Mouse (Mus musculus): ENCODE measurements around the gene Arhgap45. TPM values are rescaled to one million over a fixed set of nuclear protein-coding genes. Genes with fewer than 3 reads are reported as not detected.
"Not testable (repeated sequence)": the region's sequence is repeated elsewhere in the genome, so short reads cannot be mapped to it uniquely, and the experiment has no call there.

Gene Arhgap45
- polyA plus RNA-seq, 1 experiment from 2014 or later = 3.4 TPM

- Histone ChIP-seq H3K4me1 (ENCODE audit: control insufficient read depth in 2 of 2, insufficient read depth in 2 of 2, low read length in 2 of 2) (peaks cover 24 to 52% of the 10 kb centered on the region in 2 experiments), H3K4me3 (ENCODE audit: control insufficient read depth in 1 of 2, insufficient read depth in 1 of 2, low read depth in 1 of 2, low read length in 2 of 2) (peak overlapping the region; percentile 83 to 88), H3K9me3 (ENCODE audit: control insufficient read depth, low read length) (no peaks in the 10 kb centered on the region), H3K9ac (ENCODE audit: low read length) (peak overlapping the region; percentile 97), H3K36me3 (ENCODE audit: control insufficient read depth, insufficient read depth, low read length) (peaks cover 34% of the 10 kb centered on the region), H3K27me3 (ENCODE audit: control insufficient read depth, insufficient read depth, low read length) (no peaks in the 10 kb centered on the region), H3K4me2 (ENCODE audit: low read length) (peak overlapping the region; percentile 88), H3K27ac (replicated peaks in 1 of 2; ENCODE audit: control insufficient read depth in 1 of 2, insufficient read depth in 1 of 2, low read depth in 2 of 2, low read length in 2 of 2) (peak overlapping the region; percentile 92 to 99)
- ATAC-seq (ENCODE audit: insufficient number of reproducible peaks, insufficient read depth, low FRiP score, low read depth) = peak; percentile 91
- WGBS = under 1% methylated on average over 47 of the region's 47 CpGs
Observed at GRCm38 (mm10) chr10:80053259-80053780, 36.9 kb downstream of the Arhgap45 start.

DNA sequence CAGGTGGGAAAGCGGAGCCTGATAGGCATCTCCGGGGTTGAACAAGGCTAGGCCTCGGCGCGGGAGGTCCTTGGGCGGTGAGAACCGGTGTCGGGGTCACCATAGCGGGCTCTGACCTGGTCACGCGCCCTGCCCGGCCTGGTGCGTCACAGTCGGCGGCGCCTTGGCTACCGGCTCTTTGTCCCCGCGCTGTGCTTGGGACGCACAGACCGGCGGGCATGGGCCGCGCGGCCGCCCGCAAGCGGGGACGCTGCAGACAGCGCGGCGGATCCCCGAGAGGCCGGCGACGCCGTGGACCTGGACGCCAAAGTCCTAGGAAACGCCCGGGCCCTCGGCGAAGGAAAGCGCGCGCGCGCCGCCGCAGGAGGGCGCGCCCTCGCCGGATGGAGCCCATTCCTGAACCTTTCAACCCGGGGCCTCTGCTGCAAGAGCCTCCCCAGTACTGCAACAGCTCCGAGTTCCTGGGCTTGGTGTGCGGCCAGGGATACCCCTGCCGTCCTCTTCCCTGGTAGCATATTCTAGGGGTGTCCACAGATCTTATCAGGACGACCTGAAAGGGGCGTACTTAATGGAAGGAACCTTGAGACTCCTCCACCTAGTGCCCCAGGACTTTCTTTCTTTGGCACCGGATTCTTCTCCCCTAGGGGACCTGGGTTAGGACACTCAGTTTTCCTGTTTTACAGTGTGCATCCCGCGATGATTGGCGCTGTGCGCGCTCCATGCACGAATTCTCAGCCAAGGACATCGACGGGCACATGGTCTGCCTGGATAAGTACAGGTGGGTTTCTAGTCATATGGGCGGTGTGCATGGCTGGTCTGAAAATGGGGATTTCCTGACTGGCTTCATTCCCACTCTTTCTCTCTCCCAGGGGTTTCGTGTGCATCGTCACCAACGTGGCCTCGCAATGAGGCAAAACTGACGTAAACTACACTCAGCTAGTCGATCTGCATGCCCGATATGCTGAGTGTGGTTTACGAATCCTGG is 37.7 kb downstream of the Arhgap45 start:
- Histone ChIP-seq H3K9me3 (ENCODE audit: control insufficient read depth, low read length) (no peaks in the 10 kb centered on the region), H3K4me2 (ENCODE audit: low read length) (peak overlapping the region; percentile 88), H3K27ac (replicated peaks in 1 of 2; ENCODE audit: control insufficient read depth in 1 of 2, insufficient read depth in 1 of 2, low read depth in 2 of 2, low read length in 2 of 2) (peak overlapping the region; percentile 92 to 99), H3K9ac (ENCODE audit: low read length) (peak overlapping the region; percentile 97), H3K4me1 (ENCODE audit: control insufficient read depth in 2 of 2, insufficient read depth in 2 of 2, low read length in 2 of 2) (peaks cover 20 to 44% of the 10 kb centered on the region in 2 experiments), H3K4me3 (ENCODE audit: control insufficient read depth in 1 of 2, insufficient read depth in 1 of 2, low read depth in 1 of 2, low read length in 2 of 2) (peak overlapping the region; percentile 83 to 88), H3K27me3 (ENCODE audit: control insufficient read depth, insufficient read depth, low read length) (no peaks in the 10 kb centered on the region), H3K36me3 (ENCODE audit: control insufficient read depth, insufficient read depth, low read length) (peaks cover 42% of the 10 kb centered on the region)
- WGBS = under 1% methylated on average over 77 of the region's 77 CpGs
- ATAC-seq (ENCODE audit: insufficient number of reproducible peaks, insufficient read depth, low FRiP score, low read depth) = peak; percentile 47

GRCm38 (mm10) chr10:80054911-80055310 is 38.5 kb downstream of the Arhgap45 start:
- Histone ChIP-seq H3K4me2 (ENCODE audit: low read length) (peak overlapping the region; percentile 88), H3K4me1 (ENCODE audit: control insufficient read depth in 2 of 2, insufficient read depth in 2 of 2, low read length in 2 of 2) (peaks cover 20 to 44% of the 10 kb centered on the region in 2 experiments), H3K9ac (ENCODE audit: low read length) (peak overlapping the region; percentile 97), H3K4me3 (ENCODE audit: control insufficient read depth in 1 of 2, insufficient read depth in 1 of 2, low read depth in 1 of 2, low read length in 2 of 2) (peak overlapping the region; percentile 83 to 88), H3K27ac (replicated peaks in 1 of 2; ENCODE audit: control insufficient read depth in 1 of 2, insufficient read depth in 1 of 2, low read depth in 2 of 2, low read length in 2 of 2) (0 out of 4 replicates have a peak overlapping the region, but pooled peaks of 1 of the 2 experiments have one; percentile 6), H3K36me3 (ENCODE audit: control insufficient read depth, insufficient read depth, low read length) (peaks cover 50% of the 10 kb centered on the region)
- H3K27me3 ChIP-seq (ENCODE audit: control insufficient read depth, insufficient read depth, low read length); H3K9me3 ChIP-seq (ENCODE audit: control insufficient read depth, low read length); ATAC-seq (ENCODE audit: insufficient number of reproducible peaks, insufficient read depth, low FRiP score, low read depth): not testable (repeated sequence)
- 26% methylated on average over 3 of the region's 3 CpGs for WGBS

- WGBS = 77% methylated on average over 5 of the region's 5 CpGs
Observed at GRCm38 (mm10) chr10:80055364-80055763, 38.9 kb downstream of the Arhgap45 start.

GRCm38 (mm10) chr10:80055891-80056290 is 39.4 kb downstream of the Arhgap45 start:
- H3K27me3 ChIP-seq (ENCODE audit: control insufficient read depth, insufficient read depth, low read length) = no peaks in the 10 kb centered on the region
- ATAC-seq (ENCODE audit: insufficient number of reproducible peaks, insufficient read depth, low FRiP score, low read depth) = no peak
- H3K9ac ChIP-seq (ENCODE audit: low read length) = no peak overlapping the region; the same call in 1 of the 2 replicates
- WGBS = 53% methylated on average over 9 of the region's 10 CpGs
- H3K4me2 ChIP-seq (ENCODE audit: low read length) = no peak overlapping the region
- H3K27ac ChIP-seq (replicated peaks in 1 of 2; ENCODE audit: control insufficient read depth in 1 of 2, insufficient read depth in 1 of 2, low read depth in 2 of 2, low read length in 2 of 2) = no peak overlapping the region
- no peak overlapping the region for H3K4me3 ChIP-seq (ENCODE audit: control insufficient read depth in 1 of 2, insufficient read depth in 1 of 2, low read depth in 1 of 2, low read length in 2 of 2)
- H3K4me1 ChIP-seq (ENCODE audit: control insufficient read depth in 2 of 2, insufficient read depth in 2 of 2, low read length in 2 of 2) = peaks cover 14 to 38% of the 10 kb centered on the region in 2 experiments
- H3K9me3 ChIP-seq (ENCODE audit: control insufficient read depth, low read length) = no peaks in the 10 kb centered on the region
- peaks cover 60% of the 10 kb centered on the region for H3K36me3 ChIP-seq (ENCODE audit: control insufficient read depth, insufficient read depth, low read length)

More at GRCm38 (mm10) chr10:80055364-80055763, 38.9 kb downstream of the Arhgap45 start:
- Histone ChIP-seq H3K4me3 (ENCODE audit: control insufficient read depth in 1 of 2, insufficient read depth in 1 of 2, low read depth in 1 of 2, low read length in 2 of 2) (peak overlapping the region in 1 of 2 experiments; percentile 88; a peak in 2 of 4 replicates), H3K9ac (ENCODE audit: low read length) (peak overlapping the region; percentile 54), H3K4me1 (ENCODE audit: control insufficient read depth in 2 of 2, insufficient read depth in 2 of 2, low read length in 2 of 2) (peaks cover 16 to 39% of the 10 kb centered on the region in 2 experiments), H3K27me3 (ENCODE audit: control insufficient read depth, insufficient read depth, low read length) (no peaks in the 10 kb centered on the region), H3K9me3 (ENCODE audit: control insufficient read depth, low read length) (no peaks in the 10 kb centered on the region), H3K4me2 (ENCODE audit: low read length) (peak overlapping the region; percentile 88), H3K27ac (replicated peaks in 1 of 2; ENCODE audit: control insufficient read depth in 1 of 2, insufficient read depth in 1 of 2, low read depth in 2 of 2, low read length in 2 of 2) (0 out of 4 replicates have a peak overlapping the region, but pooled peaks of 1 of the 2 experiments have one; percentile 6), H3K36me3 (ENCODE audit: control insufficient read depth, insufficient read depth, low read length) (peaks cover 55% of the 10 kb centered on the region)
- no peak for ATAC-seq (ENCODE audit: insufficient number of reproducible peaks, insufficient read depth, low FRiP score, low read depth)

DNA sequence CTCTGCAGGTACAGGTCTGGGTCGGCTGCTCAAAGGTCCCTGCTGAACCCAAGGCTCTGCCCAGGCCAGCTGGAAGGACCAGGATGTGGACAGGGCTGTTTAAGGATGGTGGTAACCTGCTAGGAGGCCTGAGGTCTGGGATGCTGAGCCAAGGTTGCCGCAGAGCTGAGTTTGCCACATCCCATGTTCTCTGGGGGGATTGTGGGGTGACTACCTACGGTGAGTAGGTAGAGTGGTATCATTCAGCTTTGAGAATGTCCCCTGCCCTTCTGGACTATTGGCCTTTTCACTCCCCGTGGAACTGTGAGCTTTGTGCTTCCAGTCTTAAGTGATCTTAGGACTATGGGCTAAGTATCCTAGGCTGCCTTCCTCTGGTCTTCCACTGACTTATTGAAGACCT is 40.1 kb downstream of the Arhgap45 start:
- peaks cover 66% of the 10 kb centered on the region for H3K36me3 ChIP-seq (ENCODE audit: control insufficient read depth, insufficient read depth, low read length)
- no peaks in the 10 kb centered on the region for H3K27me3 ChIP-seq (ENCODE audit: control insufficient read depth, insufficient read depth, low read length)
- no peak overlapping the region for H3K9ac ChIP-seq (ENCODE audit: low read length)
- 90% methylated on average over 4 of the region's 4 CpGs for WGBS
- no peak overlapping the region for H3K4me3 ChIP-seq (ENCODE audit: control insufficient read depth in 1 of 2, insufficient read depth in 1 of 2, low read depth in 1 of 2, low read length in 2 of 2)
- H3K4me2 ChIP-seq (ENCODE audit: low read length) = no peak overlapping the region
- no peak for ATAC-seq (ENCODE audit: insufficient number of reproducible peaks, insufficient read depth, low FRiP score, low read depth)
- H3K4me1 ChIP-seq (ENCODE audit: control insufficient read depth in 2 of 2, insufficient read depth in 2 of 2, low read length in 2 of 2) = peaks cover 14 to 31% of the 10 kb centered on the region in 2 experiments
- H3K9me3 ChIP-seq (ENCODE audit: control insufficient read depth, low read length) = no peaks in the 10 kb centered on the region
- no peak overlapping the region for H3K27ac ChIP-seq (replicated peaks in 1 of 2; ENCODE audit: control insufficient read depth in 1 of 2, insufficient read depth in 1 of 2, low read depth in 2 of 2, low read length in 2 of 2)

GRCm38 (mm10) chr10:80056976-80057682 is 40.7 kb downstream of the Arhgap45 start:
- no peaks in the 10 kb centered on the region for H3K9me3 ChIP-seq (ENCODE audit: control insufficient read depth, low read length)
- H3K27me3 ChIP-seq (ENCODE audit: control insufficient read depth, insufficient read depth, low read length) = no peaks in the 10 kb centered on the region
- no peak overlapping the region for H3K9ac ChIP-seq (ENCODE audit: low read length)
- no peak overlapping the region for H3K4me2 ChIP-seq (ENCODE audit: low read length)
- H3K27ac ChIP-seq (replicated peaks in 1 of 2; ENCODE audit: control insufficient read depth in 1 of 2, insufficient read depth in 1 of 2, low read depth in 2 of 2, low read length in 2 of 2) = no peak overlapping the region
- 88% methylated on average over 27 of the region's 27 CpGs for WGBS
- no peak overlapping the region for H3K4me3 ChIP-seq (ENCODE audit: control insufficient read depth in 1 of 2, insufficient read depth in 1 of 2, low read depth in 1 of 2, low read length in 2 of 2)
- H3K4me1 ChIP-seq (ENCODE audit: control insufficient read depth in 2 of 2, insufficient read depth in 2 of 2, low read length in 2 of 2) = peaks cover 9 to 25% of the 10 kb centered on the region in 2 experiments
- no peak for ATAC-seq (ENCODE audit: insufficient number of reproducible peaks, insufficient read depth, low FRiP score, low read depth)
- peaks cover 72% of the 10 kb centered on the region for H3K36me3 ChIP-seq (ENCODE audit: control insufficient read depth, insufficient read depth, low read length)
